Mouse (Mus musculus) lung, adult 18-20 months (tissue): ENCODE data around the gene Gm5105.

Source experiments
- DNase-seq, 2 experiments: peaks; one replicate each; pipeline ENCODE4 v3.0.0; 2022; ENCODE audit warnings: mixed read lengths in 2 of 2

Gene Gm5105

GRCm38 (mm10) chr3:138022651-138023050, 44.5 kb downstream of the Gm5105 start:
- no peak for DNase-seq

GRCm38 (mm10) chr3:138022003-138022402, 45.2 kb downstream of the Gm5105 start:
- DNase-seq: no peak

GRCm38 (mm10) chr3:138016810-138017209, 50.4 kb downstream of the Gm5105 start:
- DNase-seq: no peak

GRCm38 (mm10) chr3:138014725-138015124, 52.5 kb downstream of the Gm5105 start:
- no peak for DNase-seq

GRCm38 (mm10) chr3:138012351-138012750, 54.8 kb downstream of the Gm5105 start:
- no peak for DNase-seq

GRCm38 (mm10) chr3:138008152-138008551, 59.0 kb downstream of the Gm5105 start:
- no peak for DNase-seq

- no peak for DNase-seq
These were observed 60.3 kb downstream of the Gm5105 start for GRCm38 (mm10) chr3:138006896-138007295.

- DNase-seq: no peak
These were observed 63.9 kb downstream of the Gm5105 start for GRCm38 (mm10) chr3:138003264-138003663.

- no peak for DNase-seq
These were observed 64.6 kb downstream of the Gm5105 start for GRCm38 (mm10) chr3:138002545-138002944.

- DNase-seq: peak in 1 of 2 experiments; percentile 26
These were observed 65.3 kb downstream of the Gm5105 start for GRCm38 (mm10) chr3:138001865-138002264.

GRCm38 (mm10) chr3:138000724-138001069, 66.5 kb downstream of the Gm5105 start:
- DNase-seq: no peak

GRCm38 (mm10) chr3:138000062-138000723, 67.0 kb downstream of the Gm5105 start:
- DNase-seq: no peak

GRCm38 (mm10) chr3:137999224-137999790, 67.9 kb downstream of the Gm5105 start:
- DNase-seq: no peak
